Mouse (Mus musculus): ENCODE results near the gene Abat. TPM values are rescaled to one million over a fixed set of nuclear protein-coding genes. Genes with fewer than 3 reads are reported as not detected.
A peak's percentile ranks its signal among the peaks of the same experiment; 100 is the strongest.

Abat gene
- total and polyA plus RNA-seq, 2 experiments = 150 to 168 TPM

DNA sequence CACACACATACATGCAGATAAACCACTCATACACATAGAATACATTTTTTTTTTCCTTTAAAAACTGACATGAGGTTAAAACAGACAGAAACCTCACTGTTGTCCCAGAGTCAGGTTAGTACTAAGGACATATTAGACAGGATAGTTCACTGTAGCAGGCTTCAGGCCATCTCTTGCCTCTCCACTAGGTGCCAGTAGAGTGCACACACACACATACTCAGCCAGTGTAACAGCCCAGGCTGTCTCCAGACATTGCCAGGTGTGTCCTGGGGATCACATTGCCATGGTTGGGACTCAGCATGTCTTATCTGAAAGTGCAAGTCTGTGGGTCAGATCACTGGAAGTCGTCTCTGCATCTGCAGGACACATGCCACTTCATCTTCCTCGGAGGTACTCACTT lies 130.6 kb downstream of the Abat start:
- no peaks in the 10 kb centered on the region for H3K27me3 ChIP-seq (ENCODE audit: control insufficient read depth, insufficient read depth, low read length)
- no peak for TF ChIP-seq POLR2A (IDR thresholded peaks at IDR 0.05; ENCODE audit: extremely low read depth, insufficient read depth, low read length)
- TF ChIP-seq CTCF (IDR thresholded peaks at IDR 0.05; ENCODE audit: low read depth, low read length) = peak; percentile 83
- peaks cover 54% of the 10 kb centered on the region for H3K36me3 ChIP-seq (ENCODE audit: control insufficient read depth, insufficient read depth, low read length)
- 81% methylated on average over 2 of the region's 2 CpGs for WGBS
- peak; percentile 54 for DNase-seq (ENCODE audit: extremely low read depth, low read depth, low spot score)
- H3K9ac ChIP-seq (ENCODE audit: low read depth, low read length) = no peak overlapping the region
- H3K4me3 ChIP-seq (ENCODE audit: insufficient read depth, low read depth, low read length) = no peak overlapping the region
- no peak overlapping the region for H3K27ac ChIP-seq (replicated peaks; ENCODE audit: insufficient read depth, low read depth, low read length)
- peaks cover 4% of the 10 kb centered on the region for H3K4me1 ChIP-seq (ENCODE audit: control insufficient read depth, insufficient read depth, low read length)
- H3K79me2 ChIP-seq (ENCODE audit: control insufficient read depth, insufficient read depth, low read length) = peaks cover 8% of the 10 kb centered on the region

DNA sequence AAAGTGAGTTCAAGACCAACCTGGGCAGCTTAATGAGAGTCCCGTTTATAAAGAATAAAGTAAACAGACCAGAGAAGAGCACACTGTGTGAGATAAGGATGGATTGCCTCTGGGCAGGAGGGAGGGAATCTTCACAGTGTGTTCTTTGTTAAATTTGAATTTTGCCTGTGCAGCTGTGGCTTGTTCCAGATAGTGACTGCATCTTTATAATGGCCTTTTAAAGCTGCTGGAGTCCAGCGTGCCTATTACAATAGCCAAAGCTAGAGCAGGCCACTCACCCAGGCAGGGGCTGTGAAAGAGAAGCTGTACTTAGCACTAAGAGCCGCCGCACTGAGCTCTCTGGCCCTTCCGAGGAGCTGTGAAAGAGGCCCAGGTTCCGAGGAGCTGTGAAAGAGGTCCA lies 132.3 kb downstream of the Abat start:
- WGBS = 70% methylated on average over 6 of the region's 6 CpGs
- Histone ChIP-seq H3K9ac (ENCODE audit: low read depth, low read length) (no peak overlapping the region), H3K27me3 (ENCODE audit: control insufficient read depth, insufficient read depth, low read length) (no peaks in the 10 kb centered on the region), H3K4me3 (ENCODE audit: insufficient read depth, low read depth, low read length) (no peak overlapping the region), H3K36me3 (ENCODE audit: control insufficient read depth, insufficient read depth, low read length) (peaks cover 68% of the 10 kb centered on the region), H3K79me2 (ENCODE audit: control insufficient read depth, insufficient read depth, low read length) (0 out of 2 replicates have a peak, but pooled peaks cover 3% of the 10 kb centered on the region), H3K4me1 (ENCODE audit: control insufficient read depth, insufficient read depth, low read length) (no peaks in the 10 kb centered on the region), H3K27ac (replicated peaks; ENCODE audit: insufficient read depth, low read depth, low read length) (no peak overlapping the region)
- DNase-seq (ENCODE audit: extremely low read depth, low read depth, low spot score) = no peak
- TF ChIP-seq POLR2A (IDR thresholded peaks at IDR 0.05; ENCODE audit: extremely low read depth, insufficient read depth, low read length) = no peak
- no peak for TF ChIP-seq CTCF (IDR thresholded peaks at IDR 0.05; ENCODE audit: low read depth, low read length)

DNA sequence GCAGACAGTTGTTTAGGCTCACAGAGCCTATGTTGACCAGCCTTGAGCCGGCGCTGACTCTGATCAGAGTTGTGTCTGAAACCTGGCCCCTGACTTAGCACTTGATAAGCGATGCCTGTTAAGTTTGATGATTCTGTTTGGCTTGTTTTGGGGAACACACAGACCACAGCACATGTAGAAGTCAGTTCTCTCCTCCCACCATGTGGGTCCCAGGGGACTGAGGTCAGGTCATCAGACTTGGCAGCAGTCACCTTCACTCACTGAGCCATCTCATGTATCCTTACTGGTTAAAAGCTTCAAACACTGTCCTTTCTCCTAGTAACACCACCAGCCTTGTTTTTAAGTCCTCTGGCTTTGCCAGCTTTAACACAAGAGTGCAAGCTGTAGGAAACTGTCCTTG lies 136.8 kb downstream of the Abat start:
- WGBS = 95% methylated on average over 3 of the region's 3 CpGs
- Histone ChIP-seq H3K79me2 (ENCODE audit: control insufficient read depth, insufficient read depth, low read length) (no peaks in the 10 kb centered on the region), H3K27me3 (ENCODE audit: control insufficient read depth, insufficient read depth, low read length) (no peaks in the 10 kb centered on the region)

DNA sequence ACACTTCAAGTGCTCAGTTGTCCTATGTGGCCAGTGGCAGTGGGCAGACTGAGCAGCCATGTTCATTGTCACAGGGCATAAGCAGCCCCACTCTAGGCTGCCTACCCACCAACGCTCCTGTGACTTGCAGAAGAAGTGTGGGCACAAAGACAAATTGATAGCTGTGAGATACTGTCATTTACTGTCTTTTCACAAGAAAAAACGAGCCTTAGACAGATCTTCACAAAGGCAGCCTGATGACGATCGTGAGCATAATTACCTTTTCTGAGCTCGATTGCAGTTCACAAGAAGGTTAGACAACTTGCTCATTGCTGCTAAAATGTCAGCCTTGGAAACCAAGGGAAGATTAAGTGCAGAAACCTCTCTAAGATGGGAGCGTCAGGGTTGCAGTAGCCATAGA lies 141.9 kb downstream of the Abat start:
- TF ChIP-seq CTCF (IDR thresholded peaks at IDR 0.05; ENCODE audit: low read depth, low read length) (no peak), POLR2A (IDR thresholded peaks at IDR 0.05; ENCODE audit: extremely low read depth, insufficient read depth, low read length) (no peak)
- no peak overlapping the region for H3K27ac ChIP-seq (replicated peaks; ENCODE audit: insufficient read depth, low read depth, low read length)
- WGBS = 88% methylated on average over 6 of the region's 6 CpGs
- H3K4me3 ChIP-seq (ENCODE audit: insufficient read depth, low read depth, low read length) = no peak overlapping the region
- H3K9ac ChIP-seq (ENCODE audit: low read depth, low read length) = no peak overlapping the region
- no peak for DNase-seq (ENCODE audit: extremely low read depth, low read depth, low spot score)
- no peaks in the 10 kb centered on the region for H3K79me2 ChIP-seq (ENCODE audit: control insufficient read depth, insufficient read depth, low read length)
- peaks cover 20% of the 10 kb centered on the region; the same call in 1 of the 2 replicates for H3K36me3 ChIP-seq (ENCODE audit: control insufficient read depth, insufficient read depth, low read length)
- no peaks in the 10 kb centered on the region for H3K27me3 ChIP-seq (ENCODE audit: control insufficient read depth, insufficient read depth, low read length)
- H3K4me1 ChIP-seq (ENCODE audit: control insufficient read depth, insufficient read depth, low read length) = peaks cover 22% of the 10 kb centered on the region

More for the DNA sequence above, 136.8 kb downstream of the Abat start:
- H3K4me1 ChIP-seq (ENCODE audit: control insufficient read depth, insufficient read depth, low read length) = no peaks in the 10 kb centered on the region
- TF ChIP-seq CTCF (IDR thresholded peaks at IDR 0.05; ENCODE audit: low read depth, low read length) = no peak
- no peak for TF ChIP-seq POLR2A (IDR thresholded peaks at IDR 0.05; ENCODE audit: extremely low read depth, insufficient read depth, low read length)
- H3K36me3 ChIP-seq (ENCODE audit: control insufficient read depth, insufficient read depth, low read length) = peaks cover 64% of the 10 kb centered on the region
- no peak for DNase-seq (ENCODE audit: extremely low read depth, low read depth, low spot score)
- H3K9ac ChIP-seq (ENCODE audit: low read depth, low read length) = no peak overlapping the region
- no peak overlapping the region for H3K27ac ChIP-seq (replicated peaks; ENCODE audit: insufficient read depth, low read depth, low read length)
- no peak overlapping the region for H3K4me3 ChIP-seq (ENCODE audit: insufficient read depth, low read depth, low read length)

DNA sequence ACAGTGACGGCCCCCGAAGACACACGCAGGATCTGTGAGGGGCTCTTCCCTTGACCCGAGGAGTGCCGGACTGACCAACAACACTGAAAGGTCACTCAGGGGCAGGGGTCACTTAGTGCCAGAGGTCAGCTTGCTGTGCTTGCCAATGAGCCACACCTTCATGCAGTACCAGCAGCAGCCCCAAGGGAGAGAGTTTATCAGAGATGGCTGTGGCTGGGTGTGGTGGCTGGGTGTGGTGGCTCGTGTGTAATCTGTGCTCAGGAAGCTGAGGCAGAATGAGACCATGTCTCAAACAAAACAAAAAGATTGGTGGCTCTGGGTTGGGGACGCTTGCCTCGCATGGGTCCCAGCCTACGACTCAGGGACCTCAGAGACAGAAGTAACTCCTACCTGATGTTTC lies 142.4 kb downstream of the Abat start:
- WGBS = 57% methylated on average over 9 of the region's 9 CpGs
- TF ChIP-seq CTCF (IDR thresholded peaks at IDR 0.05; ENCODE audit: low read depth, low read length) (peak; percentile 39), POLR2A (IDR thresholded peaks at IDR 0.05; ENCODE audit: extremely low read depth, insufficient read depth, low read length) (no peak)

DNA sequence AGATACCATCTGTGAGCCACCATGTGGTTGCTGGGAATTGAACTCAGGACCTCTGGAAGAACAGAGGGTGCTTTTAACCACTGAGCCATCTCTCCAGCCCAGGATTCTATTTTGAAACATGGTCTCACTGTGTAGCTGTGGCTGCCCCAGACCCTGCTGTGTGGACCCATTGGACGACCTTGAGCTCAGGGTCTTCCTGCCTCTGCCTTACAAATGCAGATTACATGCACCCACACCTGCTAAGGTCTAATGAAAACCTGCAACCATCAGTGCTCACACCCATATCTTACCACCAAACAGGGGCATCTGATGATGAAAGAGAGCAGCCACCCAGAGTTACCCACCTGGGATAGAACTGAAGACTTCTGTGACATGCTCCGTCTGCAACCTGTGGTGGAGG lies 143.0 kb downstream of the Abat start:
- WGBS = 93% methylated on average over 2 of the region's 2 CpGs
- DNase-seq (ENCODE audit: extremely low read depth, low read depth, low spot score) = no peak
- Histone ChIP-seq H3K79me2 (ENCODE audit: control insufficient read depth, insufficient read depth, low read length) (no peaks in the 10 kb centered on the region), H3K36me3 (ENCODE audit: control insufficient read depth, insufficient read depth, low read length) (peaks cover 14% of the 10 kb centered on the region; the same call in 1 of the 2 replicates), H3K27me3 (ENCODE audit: control insufficient read depth, insufficient read depth, low read length) (no peaks in the 10 kb centered on the region), H3K4me1 (ENCODE audit: control insufficient read depth, insufficient read depth, low read length) (peaks cover 25% of the 10 kb centered on the region), H3K9ac (ENCODE audit: low read depth, low read length) (no peak overlapping the region), H3K4me3 (ENCODE audit: insufficient read depth, low read depth, low read length) (no peak overlapping the region), H3K27ac (replicated peaks; ENCODE audit: insufficient read depth, low read depth, low read length) (no peak overlapping the region)
- TF ChIP-seq POLR2A (IDR thresholded peaks at IDR 0.05; ENCODE audit: extremely low read depth, insufficient read depth, low read length) (no peak), CTCF (IDR thresholded peaks at IDR 0.05; ENCODE audit: low read depth, low read length) (no peak)

More for the DNA sequence above, 142.4 kb downstream of the Abat start:
- H3K9ac ChIP-seq (ENCODE audit: low read depth, low read length) = no peak overlapping the region
- peaks cover 25% of the 10 kb centered on the region for H3K4me1 ChIP-seq (ENCODE audit: control insufficient read depth, insufficient read depth, low read length)
- peak; percentile 39 for DNase-seq (ENCODE audit: extremely low read depth, low read depth, low spot score)
- peaks cover 20% of the 10 kb centered on the region; the same call in 1 of the 2 replicates for H3K36me3 ChIP-seq (ENCODE audit: control insufficient read depth, insufficient read depth, low read length)
- no peaks in the 10 kb centered on the region for H3K79me2 ChIP-seq (ENCODE audit: control insufficient read depth, insufficient read depth, low read length)
- no peak overlapping the region for H3K27ac ChIP-seq (replicated peaks; ENCODE audit: insufficient read depth, low read depth, low read length)
- H3K4me3 ChIP-seq (ENCODE audit: insufficient read depth, low read depth, low read length) = no peak overlapping the region
- no peaks in the 10 kb centered on the region for H3K27me3 ChIP-seq (ENCODE audit: control insufficient read depth, insufficient read depth, low read length)

Measured in liver, adult 2 months (tissue).